Mouse (Mus musculus) testis, adult 2 months (tissue): Measurements from ENCODE around the gene Pde6b.

Source experiments
- CTCF ChIP-seq: fragments of 200-500 bp; IDR thresholded peaks from 2 replicates; pipeline ENCODE4 v1.5.1; 2012; ENCODE audit warnings: low read depth, mild to moderate bottlenecking, inconsistent platforms, low read length, moderate library complexity; ENCODE audit not compliant: control insufficient read depth, insufficient read depth, insufficient replicate concordance
- POLR2A ChIP-seq: fragments of 200-500 bp; IDR thresholded peaks from 2 replicates; pipeline ENCODE4 v1.6.1; 2012; ENCODE audit warnings: low read depth, mild to moderate bottlenecking, inconsistent platforms, low read length, moderate library complexity; ENCODE audit not compliant: control insufficient read depth

DNA sequence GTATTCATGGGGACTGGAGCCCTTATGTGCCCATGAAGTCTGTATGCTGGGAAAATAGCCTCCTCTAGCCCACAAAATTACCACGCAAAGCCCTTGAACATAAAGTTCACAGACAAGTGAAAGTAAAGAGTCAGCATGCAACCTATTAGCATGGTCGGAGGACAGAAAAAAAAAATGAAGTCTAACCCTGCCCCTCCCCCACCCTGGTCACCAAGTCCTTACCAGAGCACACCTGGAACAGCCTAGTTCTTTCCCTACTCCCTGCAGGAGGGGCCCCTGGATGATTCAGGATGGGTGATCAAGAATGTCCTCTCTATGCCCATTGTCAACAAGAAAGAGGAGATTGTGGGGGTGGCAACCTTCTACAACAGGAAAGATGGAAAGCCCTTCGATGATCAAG is 34.5 kb downstream of the Pde6b start:
- no peak for TF ChIP-seq CTCF
- TF ChIP-seq POLR2A = no peak
